Mouse (Mus musculus) lung, embryonic 15.5 days (tissue): ENCODE data around the gene Brms1. TPM values are rescaled to one million over a fixed set of nuclear protein-coding genes. Genes with fewer than 3 reads are reported as not detected.

Source experiments
- ATAC-seq: fragments of 200-750 bp; cut with Nextera tagmentation; 2 replicates; pipeline ENCODE4 v1.8.0; 2017; ENCODE audit warnings: moderate number of reproducible peaks, borderline replicate concordance; ENCODE audit not compliant: low FRiP score, low TSS enrichment; ENCODE audit errors: extremely low read depth
- H3K27ac ChIP-seq: fragments of 300-500 bp; sonication (generic); 2 replicates; pipeline ENCODE4 v1.5.1; 2015; ENCODE audit warnings: moderate library complexity, mild to moderate bottlenecking, inconsistent platforms
- H3K27me3 ChIP-seq: fragments of 300-500 bp; sonication (generic); 2 replicates; pipeline ENCODE4 v1.6.1; 2015; ENCODE audit warnings: inconsistent platforms
- H3K36me3 ChIP-seq: fragments of 300-500 bp; sonication (generic); 2 replicates; pipeline ENCODE4 v1.6.1; 2015; ENCODE audit warnings: inconsistent platforms
- H3K4me1 ChIP-seq: fragments of 300-500 bp; sonication (generic); 2 replicates; pipeline ENCODE4 v1.6.1; 2015; ENCODE audit warnings: inconsistent platforms
- H3K4me2 ChIP-seq: fragments of 300-500 bp; sonication (generic); 2 replicates; pipeline ENCODE4 v1.6.1; 2015; ENCODE audit warnings: inconsistent platforms, mild to moderate bottlenecking, moderate library complexity
- H3K4me3 ChIP-seq: fragments of 300-500 bp; sonication (generic); 2 replicates; pipeline ENCODE4 v1.5.1; 2015; ENCODE audit warnings: mild to moderate bottlenecking, inconsistent platforms
- H3K9ac ChIP-seq: fragments of 300-500 bp; sonication (generic); 2 replicates; pipeline ENCODE4 v1.6.1; 2015; ENCODE audit warnings: inconsistent platforms
- H3K9me3 ChIP-seq: fragments of 300-500 bp; sonication (generic); 2 replicates; pipeline ENCODE4 v1.6.1; 2016; ENCODE audit warnings: inconsistent platforms
- WGBS: fragments of 180-500 bp; shearing (Covaris S2); methylation state at CpG from one replicate; pipeline ENCODE4 v1.1.7; 2015; 5-methylcytosine and 5-hydroxymethylcytosine counted together
- polyA plus RNA-seq: library from polyadenylated mRNA; unstranded; fragments of >200 nt; fragmentation: Nextera tagmentation; extraction: Ambion mirVana; gene quantifications from 2 replicates; pipeline ENCODE4 v1.2.1, GENCODE M21; 2015

Gene Brms1
- polyA plus RNA-seq, 1 experiment from 2014 or later, result 51.4 TPM

DNA sequence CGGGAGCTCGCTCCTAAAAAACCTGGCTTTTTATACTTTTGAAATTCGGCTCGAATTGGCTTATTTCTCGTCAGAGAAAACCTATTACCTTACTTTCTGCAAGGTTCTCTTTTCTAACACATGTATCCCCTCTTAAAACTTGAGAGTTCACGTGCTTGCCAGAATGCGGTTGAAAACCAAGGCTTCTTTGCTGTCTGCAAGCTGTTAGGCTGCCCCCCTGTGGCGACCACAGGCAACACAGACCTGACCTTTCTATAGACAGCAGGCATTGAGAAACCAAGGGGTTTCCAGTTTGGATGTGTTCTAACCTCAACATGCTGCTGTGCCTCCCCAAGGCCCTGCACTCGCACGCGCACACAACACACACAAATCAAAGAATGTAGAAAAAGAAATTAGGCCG, 24.4 kb upstream of the Brms1 start:
- ATAC-seq, result no peak
- 18% methylated on average over 12 of the region's 12 CpGs for WGBS
- H3K9me3 ChIP-seq, result no peaks in the 10 kb centered on the region
- H3K9ac ChIP-seq, result no peak overlapping the region
- H3K27me3 ChIP-seq, result no peaks in the 10 kb centered on the region
- peak overlapping the region; percentile 57 for H3K27ac ChIP-seq
- no peaks in the 10 kb centered on the region for H3K36me3 ChIP-seq
- H3K4me3 ChIP-seq, result no peak overlapping the region
- H3K4me1 ChIP-seq, result peaks cover 9% of the 10 kb centered on the region
- H3K4me2 ChIP-seq, result peak overlapping the region; percentile 33

DNA sequence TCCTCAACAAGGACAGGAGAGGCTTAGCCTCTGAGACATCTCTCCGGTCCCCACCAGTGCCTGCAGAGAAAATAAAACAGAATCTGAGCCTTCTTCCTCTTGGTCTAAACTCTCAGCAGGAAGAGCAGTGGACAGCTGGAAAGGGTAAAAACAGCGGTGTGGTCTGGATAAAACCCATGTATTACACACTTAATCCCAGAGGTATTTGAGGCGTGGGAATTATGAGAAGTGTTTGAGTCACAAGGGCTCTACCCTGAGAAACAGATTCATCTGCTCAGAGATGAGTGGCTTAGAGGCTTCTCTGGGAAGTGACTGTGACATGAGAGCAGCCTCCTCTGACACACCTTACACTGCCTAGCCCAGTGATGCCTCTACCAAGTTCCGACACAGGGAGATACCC, 23.5 kb upstream of the Brms1 start:
- Histone ChIP-seq H3K27me3 (no peaks in the 10 kb centered on the region), H3K4me1 (peaks cover 9% of the 10 kb centered on the region), H3K4me3 (no peak overlapping the region), H3K27ac (no peak overlapping the region), H3K9ac (no peak overlapping the region), H3K9me3 (no peaks in the 10 kb centered on the region), H3K4me2 (no peak overlapping the region), H3K36me3 (no peaks in the 10 kb centered on the region)
- 73% methylated on average over 4 of the region's 4 CpGs for WGBS
- ATAC-seq, result no peak

DNA sequence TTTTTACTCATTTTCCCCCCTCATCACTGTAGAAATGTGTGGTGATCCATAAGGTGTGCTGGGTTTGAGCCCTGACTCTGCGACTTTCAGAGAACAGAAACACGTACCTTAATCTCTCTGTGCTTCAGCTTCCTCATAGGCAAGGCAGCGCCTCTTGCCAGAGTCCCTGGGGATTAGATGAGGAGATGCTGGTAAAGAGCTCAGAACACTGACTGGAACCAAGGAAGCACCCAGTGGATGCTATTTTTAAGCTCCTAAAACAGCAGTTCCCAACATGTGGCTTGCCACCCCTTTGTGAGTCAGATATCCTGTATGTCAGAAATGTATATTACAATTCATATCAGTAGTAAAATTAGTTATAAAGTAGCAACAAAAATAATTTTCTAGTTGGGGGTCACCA, 23.0 kb upstream of the Brms1 start:
- H3K4me3 ChIP-seq, result no peak overlapping the region
- ATAC-seq, result no peak
- H3K4me2 ChIP-seq, result no peak overlapping the region
- H3K36me3 ChIP-seq, result no peaks in the 10 kb centered on the region
- 75% methylated on average over 3 of the region's 3 CpGs for WGBS
- no peaks in the 10 kb centered on the region for H3K27me3 ChIP-seq
- no peak overlapping the region for H3K27ac ChIP-seq
- no peak overlapping the region for H3K9ac ChIP-seq
- H3K9me3 ChIP-seq, result no peaks in the 10 kb centered on the region
- H3K4me1 ChIP-seq, result peaks cover 10% of the 10 kb centered on the region

DNA sequence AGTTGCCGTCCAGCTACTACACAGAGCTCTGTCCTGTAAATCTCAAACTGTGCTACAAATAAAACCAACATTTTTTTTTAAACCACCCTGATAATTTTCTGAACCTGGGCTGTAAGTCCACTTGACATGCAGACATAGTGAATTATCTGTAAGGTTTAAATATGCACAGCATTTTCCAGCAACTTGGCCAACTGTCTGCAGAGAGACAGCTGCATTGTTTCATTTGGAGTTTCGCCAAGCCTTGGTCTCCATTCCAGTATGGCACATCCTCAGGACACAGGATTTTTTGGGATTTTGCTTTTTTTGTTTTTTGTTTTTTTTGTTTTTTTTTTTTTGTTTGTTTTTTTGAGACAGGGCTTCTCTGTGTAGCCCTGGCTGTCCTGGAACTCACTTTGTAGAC, 19.7 kb upstream of the Brms1 start:
- ATAC-seq, result no peak
- Histone ChIP-seq H3K4me1 (peaks cover 7% of the 10 kb centered on the region), H3K4me3 (no peak overlapping the region), H3K27ac (no peak overlapping the region), H3K27me3 (no peaks in the 10 kb centered on the region), H3K9ac (no peak overlapping the region), H3K4me2 (no peak overlapping the region), H3K9me3 (no peaks in the 10 kb centered on the region), H3K36me3 (no peaks in the 10 kb centered on the region)
- WGBS, result 71% methylated on average over 2 of the region's 2 CpGs

DNA sequence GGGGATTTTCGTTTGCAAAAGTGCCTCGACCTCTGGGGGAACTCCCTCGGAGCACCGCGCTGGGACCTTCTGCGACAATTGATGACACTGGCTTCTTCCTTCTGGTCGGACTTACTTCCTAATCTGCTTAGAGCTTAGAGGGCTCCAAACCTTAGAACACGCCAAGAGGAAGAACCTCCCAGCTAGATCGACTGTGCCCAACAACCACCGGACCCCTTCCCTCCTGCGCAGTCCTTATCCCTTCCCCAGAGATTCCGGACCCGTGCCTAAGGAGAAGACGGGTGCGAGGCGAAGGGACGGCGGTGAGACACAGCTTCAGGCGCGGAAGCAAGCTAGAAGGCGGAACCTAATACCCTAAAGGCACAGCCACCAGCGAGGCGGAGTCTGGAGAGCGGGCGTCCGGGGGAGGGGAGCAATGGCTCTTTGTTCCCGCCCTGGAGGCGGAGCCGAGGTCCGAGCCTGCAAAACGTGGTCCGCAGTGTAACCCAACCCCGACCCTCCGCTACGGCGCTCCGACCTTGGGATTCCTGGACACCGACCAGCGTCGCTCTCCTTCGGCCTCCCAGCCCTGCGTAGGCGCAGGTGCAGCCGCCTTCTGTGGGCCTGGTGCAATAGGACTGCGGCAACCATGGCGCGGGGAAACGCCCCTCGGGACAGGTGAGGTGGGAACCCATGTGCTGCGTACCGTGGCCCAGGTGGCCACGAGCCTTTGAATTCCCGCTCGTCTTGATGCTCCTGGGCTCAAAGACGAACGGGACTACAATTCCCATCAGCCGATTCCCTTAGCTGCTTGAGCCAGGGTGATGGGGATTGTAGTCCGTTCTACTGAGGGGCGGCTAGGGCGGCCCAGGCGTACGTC, 17.3 kb upstream of the Brms1 start, which contains the start of gene Slc29a2:
TSS of gene Slc29a2 (plus strand) at position 240 of the 859 bp plus-strand sequence.
- WGBS, result under 1% methylated on average over 62 of the region's 62 CpGs
- Histone ChIP-seq H3K4me1 (peaks cover 4% of the 10 kb centered on the region), H3K36me3 (no peaks in the 10 kb centered on the region), H3K4me3 (peak within 1 kb of the TSS; percentile 74), H3K4me2 (peak within 1 kb of the TSS; percentile 98), H3K27me3 (no peaks in the 10 kb centered on the region), H3K9ac (peak within 1 kb of the TSS; percentile 82), H3K27ac (peak within 1 kb of the TSS; percentile 88), H3K9me3 (no peaks in the 10 kb centered on the region)
- ATAC-seq, result peak; percentile 96

DNA sequence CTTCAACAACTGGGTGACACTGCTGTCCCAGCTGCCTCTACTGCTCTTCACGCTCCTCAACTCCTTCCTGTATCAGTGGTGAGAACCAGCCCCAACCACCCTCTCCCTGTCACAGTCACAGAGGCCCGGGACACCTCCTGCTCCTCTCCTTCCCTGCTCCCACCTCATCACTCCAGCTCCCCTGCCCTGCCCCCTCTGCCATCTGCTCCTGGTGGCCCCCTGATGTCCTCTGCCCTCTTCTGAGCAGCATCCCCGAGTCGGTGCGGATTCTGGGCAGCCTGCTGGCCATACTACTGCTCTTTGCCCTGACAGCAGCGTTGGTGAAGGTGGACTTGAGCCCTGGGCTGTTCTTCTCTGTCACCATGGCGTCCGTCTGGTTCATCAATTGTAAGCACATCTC, 15.0 kb upstream of the Brms1 start:
- no peak for ATAC-seq
- no peak overlapping the region for H3K4me2 ChIP-seq
- H3K27me3 ChIP-seq, result no peaks in the 10 kb centered on the region
- H3K9me3 ChIP-seq, result no peaks in the 10 kb centered on the region
- peaks cover 4% of the 10 kb centered on the region for H3K4me1 ChIP-seq
- no peak overlapping the region for H3K4me3 ChIP-seq
- H3K9ac ChIP-seq, result no peak overlapping the region
- 84% methylated on average over 8 of the region's 8 CpGs for WGBS
- 0 out of 2 replicates have a peak, but pooled peaks cover under 1% of the 10 kb centered on the region for H3K36me3 ChIP-seq
- H3K27ac ChIP-seq, result no peak overlapping the region

DNA sequence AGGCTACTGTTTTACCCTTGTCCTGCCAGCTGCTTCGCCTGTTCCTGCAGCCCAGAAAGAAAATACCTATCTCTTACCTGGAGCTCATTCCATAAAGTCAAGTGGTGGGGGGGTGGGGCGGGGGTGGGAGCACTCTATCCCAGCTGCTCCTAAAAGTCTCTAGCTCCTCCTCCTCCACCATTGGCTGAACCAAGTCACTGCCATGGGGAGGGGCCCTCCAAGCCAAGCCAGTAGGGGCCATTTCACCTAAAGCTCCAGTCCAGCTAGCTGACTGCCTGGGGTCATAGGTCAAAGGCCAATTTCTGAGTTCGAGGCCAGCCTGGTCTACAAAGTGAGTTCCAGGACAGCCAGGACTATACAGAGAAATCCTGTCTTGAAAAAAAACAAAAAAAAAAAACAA, 8.5 kb upstream of the Brms1 start:
- ATAC-seq, result no peak
- no peaks in the 10 kb centered on the region for H3K9me3 ChIP-seq
- 0 out of 2 replicates have a peak, but pooled peaks cover 5% of the 10 kb centered on the region for H3K36me3 ChIP-seq
- H3K27me3 ChIP-seq, result no peaks in the 10 kb centered on the region
- WGBS, result 69% methylated on average over 3 of the region's 3 CpGs
- no peak overlapping the region for H3K27ac ChIP-seq
- H3K4me2 ChIP-seq, result no peak overlapping the region
- peaks cover 5% of the 10 kb centered on the region for H3K4me1 ChIP-seq
- H3K4me3 ChIP-seq, result no peak overlapping the region
- no peak overlapping the region for H3K9ac ChIP-seq

DNA sequence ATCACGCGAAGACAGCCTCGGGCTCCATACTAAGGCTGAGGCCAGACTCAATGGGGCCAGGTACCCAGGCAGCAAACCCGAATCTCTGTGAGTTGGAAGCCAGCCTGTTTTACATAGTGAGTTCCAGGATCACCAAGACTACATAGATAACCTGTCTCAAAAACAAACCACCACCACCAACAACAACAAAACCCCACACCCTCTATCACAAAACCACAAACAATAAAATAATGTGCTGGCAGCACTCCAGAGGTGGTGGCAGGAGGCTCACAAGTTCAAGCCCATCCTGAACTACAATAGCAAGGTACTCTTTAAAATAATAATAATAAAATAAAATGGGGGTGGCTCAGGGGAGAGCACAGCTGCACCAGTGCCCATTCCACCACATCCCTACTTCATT, 4.6 kb upstream of the Brms1 start:
- H3K4me1 ChIP-seq, result peaks cover 28% of the 10 kb centered on the region
- no peak overlapping the region for H3K4me3 ChIP-seq
- WGBS, result 75% methylated on average over 4 of the region's 4 CpGs
- H3K9me3 ChIP-seq, result no peaks in the 10 kb centered on the region
- no peaks in the 10 kb centered on the region for H3K27me3 ChIP-seq
- no peaks in the 10 kb centered on the region for H3K36me3 ChIP-seq
- no peak overlapping the region for H3K9ac ChIP-seq
- H3K27ac ChIP-seq, result no peak overlapping the region
- H3K4me2 ChIP-seq, result no peak overlapping the region
- no peak for ATAC-seq

DNA sequence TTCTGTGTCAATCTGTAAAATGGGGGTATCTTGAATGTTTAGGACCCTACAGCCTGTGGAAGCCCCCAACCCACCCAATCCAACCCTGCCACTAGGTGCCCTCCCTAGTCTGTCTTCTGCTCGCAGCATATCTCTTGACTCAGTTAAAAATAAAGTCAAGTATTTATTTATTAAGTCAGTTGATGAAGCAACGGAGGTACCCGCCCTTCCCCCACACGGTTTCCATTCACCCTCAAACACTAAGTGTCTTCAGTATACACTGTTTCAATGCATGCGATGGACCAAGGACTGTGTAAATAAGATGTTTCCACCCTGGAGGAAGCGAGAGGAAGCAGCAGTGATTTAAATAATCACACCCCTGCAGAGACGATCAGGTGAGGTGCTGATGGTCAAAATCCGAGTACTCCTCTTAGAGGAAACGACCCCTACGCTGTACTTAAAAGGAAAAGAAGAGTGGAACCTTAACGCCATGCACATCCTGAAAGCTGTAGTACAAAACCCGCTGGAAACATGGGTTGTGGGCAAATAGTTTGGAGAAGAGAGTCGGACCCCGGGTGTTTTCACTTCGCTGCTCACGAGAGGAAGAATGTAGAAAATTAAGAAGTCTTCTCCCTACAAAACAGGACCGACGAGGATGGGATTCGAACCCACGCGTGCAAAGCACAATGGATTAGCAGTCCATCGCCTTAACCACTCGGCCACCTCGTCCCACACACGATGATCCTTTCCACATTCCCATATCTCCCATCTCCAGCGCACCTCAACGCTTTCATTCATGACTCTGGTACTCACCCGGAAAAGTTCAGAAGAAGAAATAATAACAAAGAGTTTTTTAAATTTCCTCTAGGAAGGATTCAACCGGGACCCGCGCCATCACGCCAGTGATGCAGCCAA, 3.2 kb upstream of the Brms1 start:
- H3K27me3 ChIP-seq, result no peaks in the 10 kb centered on the region
- ATAC-seq, result peak; percentile 45; the same call in 1 of the 2 replicates
- H3K9me3 ChIP-seq, result no peaks in the 10 kb centered on the region
- peak overlapping the region; percentile 95 for H3K4me2 ChIP-seq
- WGBS, result 2% methylated on average over 32 of the region's 32 CpGs
- no peaks in the 10 kb centered on the region for H3K36me3 ChIP-seq
- H3K27ac ChIP-seq, result peak overlapping the region; percentile 79
- peak overlapping the region; percentile 76 for H3K4me3 ChIP-seq
- peak overlapping the region; percentile 84 for H3K9ac ChIP-seq
- peaks cover 39% of the 10 kb centered on the region for H3K4me1 ChIP-seq

DNA sequence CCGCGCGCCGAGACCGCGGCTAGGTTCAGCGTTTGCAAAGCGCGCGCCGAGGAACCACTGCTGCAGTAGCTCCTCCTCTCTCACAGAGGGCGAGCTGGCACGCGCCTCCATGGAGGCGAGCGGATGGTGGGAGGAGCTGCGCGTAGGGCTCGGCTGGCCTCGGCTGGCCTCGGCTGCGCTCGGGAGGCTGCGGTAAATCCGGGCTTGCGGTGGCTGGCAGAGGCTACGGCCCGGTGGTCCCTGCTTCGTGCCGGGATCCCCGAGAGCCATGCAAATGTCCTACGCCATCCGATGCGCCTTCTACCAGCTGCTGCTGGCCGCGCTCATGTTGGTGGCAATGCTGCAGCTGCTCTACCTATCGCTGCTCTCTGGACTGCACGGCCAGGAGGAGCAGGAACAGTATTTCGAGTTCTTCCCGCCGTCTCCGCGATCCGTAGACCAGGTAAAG, 2.4 kb upstream of the Brms1 start, which contains the start of the genes B4gat1 and AC124502.3:
TSS of gene B4gat1 (plus strand) at position 118 of the 448 bp plus-strand sequence.
TSS of gene AC124502.3 (plus strand) at position 183 of the 448 bp plus-strand sequence.
- Histone ChIP-seq H3K27ac (peak within 1 kb of the TSS; percentile 79), H3K27me3 (no peaks in the 10 kb centered on the region), H3K4me1 (peaks cover 39% of the 10 kb centered on the region), H3K4me3 (peak within 1 kb of the TSS; percentile 76), H3K9ac (peak within 1 kb of the TSS; percentile 84), H3K9me3 (no peaks in the 10 kb centered on the region), H3K36me3 (no peaks in the 10 kb centered on the region), H3K4me2 (peak within 1 kb of the TSS; percentile 95)
- under 1% methylated on average over 43 of the region's 44 CpGs for WGBS
- ATAC-seq, result peak; percentile 88

DNA sequence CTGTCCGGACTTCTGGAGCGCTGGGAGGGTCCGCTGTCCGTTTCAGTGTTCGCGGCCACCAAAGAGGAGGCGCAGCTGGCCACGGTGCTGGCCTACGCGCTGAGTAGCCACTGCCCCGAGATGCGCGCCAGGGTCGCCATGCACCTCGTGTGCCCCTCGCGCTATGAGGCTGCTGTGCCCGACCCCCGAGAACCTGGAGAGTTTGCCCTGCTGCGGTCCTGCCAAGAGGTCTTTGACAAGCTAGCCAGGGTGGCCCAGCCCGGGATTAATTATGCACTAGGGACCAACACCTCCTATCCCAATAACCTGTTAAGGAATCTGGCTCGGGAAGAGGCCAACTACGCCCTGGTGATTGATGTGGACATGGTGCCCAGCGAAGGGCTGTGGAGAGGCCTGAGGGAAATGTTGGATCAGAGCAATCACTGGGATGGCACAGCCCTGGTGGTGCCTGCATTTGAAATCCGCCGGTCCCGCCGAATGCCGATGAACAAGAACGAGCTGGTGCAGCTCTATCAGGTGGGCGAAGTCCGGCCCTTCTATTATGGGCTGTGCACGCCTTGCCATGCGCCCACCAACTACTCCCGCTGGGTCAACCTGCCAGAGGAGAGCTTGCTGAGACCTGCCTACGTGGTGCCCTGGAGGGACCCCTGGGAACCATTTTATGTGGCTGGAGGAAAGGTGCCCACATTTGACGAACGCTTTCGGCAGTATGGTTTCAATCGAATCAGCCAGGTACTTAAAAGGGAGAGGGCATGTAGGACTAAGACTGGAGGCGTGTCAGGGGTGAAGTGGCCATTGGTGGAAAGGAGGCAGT, 1.6 kb upstream of the Brms1 start:
- peak overlapping the region; percentile 95 for H3K4me2 ChIP-seq
- peaks cover 39% of the 10 kb centered on the region for H3K4me1 ChIP-seq
- no peaks in the 10 kb centered on the region; the same call in 1 of the 2 replicates for H3K36me3 ChIP-seq
- H3K9ac ChIP-seq, result peak overlapping the region; percentile 84
- H3K27ac ChIP-seq, result peak overlapping the region; percentile 65
- ATAC-seq, result no peak
- no peaks in the 10 kb centered on the region for H3K27me3 ChIP-seq
- peak overlapping the region; percentile 76 for H3K4me3 ChIP-seq
- H3K9me3 ChIP-seq, result no peaks in the 10 kb centered on the region
- WGBS, result 9% methylated on average over 41 of the region's 41 CpGs
